Mouse (Mus musculus) heart, postnatal 4 days (tissue): ENCODE results near the gene Tmem220. TPM values are rescaled to one million over a fixed set of nuclear protein-coding genes. Genes with fewer than 3 reads are reported as not detected.
"Not testable (repeated sequence)": the region's sequence is repeated elsewhere in the genome, so short reads cannot be mapped to it uniquely, and the experiment has no call there.

Experiments used
- DNase-seq: peaks from one replicate; pipeline ENCODE4 v3.0.0; 2021
- total RNA-seq, 2 experiments: library from RNA; stranded (reverse); gene quantifications; 2 replicates each; pipeline ENCODE4 v1.2.3; 2021

The Tmem220 gene
- total RNA-seq, 2 experiments from 2014 or later: 1.2 to 1.5 TPM

- DNase-seq: no peak
Observed at GRCm38 (mm10) chr11:67019711-67020475, 5.1 kb upstream of the Tmem220 start.

DNA sequence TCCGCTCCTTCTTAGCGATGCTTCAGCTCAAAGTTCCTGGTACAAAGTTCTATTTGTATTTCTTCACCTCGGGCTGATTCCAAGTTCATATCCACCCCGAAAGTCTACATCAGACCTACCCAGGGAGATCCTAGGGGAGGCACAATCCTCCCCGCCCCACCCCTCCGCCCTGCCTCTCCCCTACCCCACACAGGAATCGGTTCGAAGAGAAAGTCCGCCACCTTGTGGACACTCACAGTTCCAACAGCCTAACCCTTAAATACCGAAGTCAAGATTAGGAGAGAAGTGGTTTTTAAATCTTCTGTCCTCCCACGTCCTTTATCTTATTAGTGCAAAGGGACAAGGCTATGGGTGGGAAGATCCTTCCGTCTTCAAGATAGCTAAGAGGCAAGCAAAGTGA is 4.0 kb upstream of the Tmem220 start:
- peak; percentile 80 for DNase-seq

DNA sequence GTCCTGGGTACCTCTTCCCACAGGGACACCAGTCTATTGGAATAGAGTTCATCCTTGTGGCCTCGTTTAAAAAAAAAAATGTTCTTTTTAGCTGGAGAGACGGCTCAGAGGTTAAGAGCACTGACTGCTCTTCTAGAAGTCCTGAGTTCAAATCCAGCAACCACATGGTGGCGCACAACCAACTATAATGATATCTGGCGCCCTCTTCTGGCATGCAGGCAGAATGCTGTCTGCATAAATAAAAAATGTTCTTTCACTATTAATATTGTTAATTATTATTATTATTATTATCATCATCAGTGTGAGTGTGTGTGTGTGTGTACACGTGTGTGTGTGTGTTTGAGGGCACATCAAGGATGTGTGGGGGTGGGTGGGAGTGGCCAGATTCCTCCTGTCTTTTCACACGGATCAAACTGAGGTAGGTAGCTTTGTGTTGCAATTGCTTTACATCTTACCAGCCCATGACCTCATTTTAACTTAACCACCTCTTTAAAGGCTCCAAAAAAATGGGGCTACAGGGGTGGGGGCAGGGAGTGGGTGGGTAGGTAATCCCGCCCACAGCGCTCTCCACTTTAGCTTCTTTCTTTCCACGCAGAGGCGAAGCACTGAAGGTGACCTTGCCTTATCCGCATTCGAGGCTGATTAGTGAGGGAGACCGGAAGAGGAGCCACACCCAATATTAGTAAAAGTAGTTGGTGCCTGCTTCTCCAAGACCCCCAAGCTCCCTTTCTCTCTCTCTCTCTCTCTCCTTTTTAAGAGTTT is 2.4 kb upstream of the Tmem220 start:
- DNase-seq: peak; percentile 33

GRCm38 (mm10) chr11:67023191-67023590 is 1.8 kb upstream of the Tmem220 start:
- DNase-seq: not testable (repeated sequence)

GRCm38 (mm10) chr11:67023802-67024340 is 1.1 kb upstream of the Tmem220 start:
- no peak for DNase-seq

- no peak for DNase-seq
Observed at GRCm38 (mm10) chr11:67030904-67031602, 6.1 kb downstream of the Tmem220 start.

DNA sequence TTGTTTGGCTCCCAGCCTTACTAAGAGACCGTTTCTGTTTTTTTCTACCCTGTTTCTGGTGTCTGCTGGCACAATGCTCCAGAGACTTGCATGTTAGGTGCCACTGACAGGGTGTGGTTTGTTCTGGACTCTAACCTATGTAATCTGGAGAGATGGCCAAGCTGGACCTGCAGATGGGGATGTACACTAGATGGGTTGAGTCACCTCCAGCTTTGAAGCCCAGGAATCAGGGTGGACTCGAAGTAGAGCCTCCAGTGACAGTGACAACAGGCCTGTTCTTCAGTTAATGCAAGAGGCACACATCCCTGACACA is 6.6 kb downstream of the Tmem220 start:
- DNase-seq: no peak

DNA sequence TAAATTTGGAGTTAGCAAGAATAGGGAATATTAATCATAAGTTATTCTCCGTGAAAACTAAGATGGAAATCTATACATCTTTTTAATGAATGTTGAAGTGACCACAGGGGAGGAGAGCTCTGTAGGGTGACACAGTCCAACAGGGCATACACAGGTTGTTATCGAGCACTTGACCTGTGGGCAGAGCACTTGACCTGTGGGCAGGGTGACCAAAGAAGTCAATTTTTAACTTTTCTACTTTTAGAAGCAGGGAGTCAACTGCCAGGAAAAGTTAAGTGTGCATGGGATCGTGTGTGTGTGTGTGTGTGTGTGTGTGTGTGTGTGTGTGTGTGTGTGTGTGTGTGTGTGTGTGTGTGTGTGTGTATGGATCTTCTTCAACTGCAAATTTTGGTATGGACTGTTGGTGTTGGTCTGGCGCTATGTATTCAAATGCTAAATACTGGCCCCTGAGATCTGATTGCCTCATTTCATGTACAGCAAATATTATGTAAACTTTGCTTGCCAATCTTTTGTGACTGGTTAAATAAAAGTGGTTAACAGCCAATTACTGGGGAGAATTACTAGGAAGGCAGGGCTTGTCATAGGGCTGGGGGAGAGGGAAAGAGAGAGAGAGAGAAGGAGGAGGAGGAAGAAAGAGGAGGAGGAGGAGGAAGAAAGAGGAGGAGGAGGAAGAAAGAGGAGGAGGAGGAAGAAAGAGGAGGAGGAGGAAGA is 10.0 kb downstream of the Tmem220 start:
- no peak for DNase-seq

GRCm38 (mm10) chr11:67036229-67036628 is 11.3 kb downstream of the Tmem220 start:
- DNase-seq: no peak

- DNase-seq: no peak
Observed at GRCm38 (mm10) chr11:67036892-67037291, 11.9 kb downstream of the Tmem220 start.

DNA sequence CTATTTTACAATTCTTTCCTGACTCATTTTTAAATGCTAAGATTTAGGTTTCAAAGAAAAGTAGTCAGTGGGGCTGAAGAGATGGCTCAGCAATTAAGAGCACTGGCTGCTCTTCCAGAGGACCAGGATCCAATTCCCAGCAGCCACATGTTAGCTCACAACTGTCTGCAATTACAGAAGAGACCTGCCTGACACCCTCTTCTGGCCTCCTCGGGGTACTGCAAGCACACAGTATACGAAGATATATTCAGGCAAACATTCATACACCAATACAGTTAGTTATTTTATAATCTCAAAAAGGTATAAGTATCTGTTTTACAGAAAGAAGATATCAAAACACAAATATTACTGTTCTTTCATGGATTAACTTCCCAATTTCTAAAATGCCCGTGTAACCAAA is 14.8 kb downstream of the Tmem220 start:
- DNase-seq: no peak

DNA sequence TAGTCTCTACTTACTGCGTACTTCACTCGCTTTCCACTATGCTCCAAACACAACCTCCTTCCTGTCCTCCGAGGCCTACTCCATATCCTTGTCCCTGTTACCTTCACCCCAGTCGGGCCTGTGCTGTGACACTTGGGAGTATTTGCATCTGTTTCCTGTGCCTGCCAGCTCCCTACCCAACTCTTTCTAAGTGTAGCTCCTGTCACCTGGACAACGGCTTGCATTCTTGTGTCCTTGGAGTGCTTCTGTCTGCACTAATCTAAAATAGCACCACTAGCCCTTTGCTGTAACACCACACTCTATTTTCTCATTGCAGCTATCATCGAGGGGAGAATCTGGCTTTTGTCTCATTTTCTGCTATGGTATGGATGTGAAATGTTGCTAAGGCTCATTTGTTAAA is 15.5 kb downstream of the Tmem220 start:
- no peak for DNase-seq

- no peak for DNase-seq
Observed at GRCm38 (mm10) chr11:67043007-67043406, 18.1 kb downstream of the Tmem220 start.

GRCm38 (mm10) chr11:67044959-67045358 is 20.0 kb downstream of the Tmem220 start:
- no peak for DNase-seq

DNA sequence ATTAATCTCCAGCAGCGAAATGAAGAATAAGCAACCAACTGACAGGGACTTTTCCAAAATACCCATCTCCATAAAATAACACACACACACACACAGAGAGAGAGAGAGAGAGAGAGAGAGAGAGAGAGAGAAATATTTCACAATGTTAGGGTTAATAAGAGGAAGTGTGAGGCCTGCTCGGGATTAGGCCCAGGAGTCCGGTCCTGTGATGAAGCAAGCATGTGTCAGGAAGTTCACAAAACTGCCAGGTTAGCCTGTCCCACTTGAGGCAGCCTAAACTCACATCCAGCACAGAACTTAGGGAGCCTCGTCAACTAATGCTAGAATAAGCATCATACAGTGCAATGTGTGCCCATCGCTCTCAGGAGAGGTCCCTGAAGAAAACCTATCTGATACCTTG is 22.2 kb downstream of the Tmem220 start:
- DNase-seq: no peak

DNA sequence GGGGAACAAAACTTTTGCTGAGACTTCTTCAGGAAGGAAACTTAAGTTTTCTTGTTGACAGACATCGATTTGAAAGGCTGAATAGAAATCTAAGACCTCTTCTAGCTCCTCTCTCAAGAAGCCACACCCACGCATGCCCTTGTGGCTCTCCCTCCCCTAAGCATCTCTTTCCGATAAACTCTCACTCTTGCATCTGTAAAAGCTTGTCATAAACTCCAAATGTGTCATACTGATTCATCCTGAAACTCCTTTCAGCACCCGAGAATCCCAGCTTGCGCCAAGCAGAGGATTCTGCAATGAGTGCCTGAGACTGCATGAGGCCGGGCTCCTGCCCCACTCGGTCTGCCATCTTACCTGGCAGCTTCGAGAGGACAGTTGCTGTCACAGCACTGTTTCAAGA is 23.5 kb downstream of the Tmem220 start:
- DNase-seq: no peak

- DNase-seq: no peak
Observed at GRCm38 (mm10) chr11:67049256-67049655, 24.3 kb downstream of the Tmem220 start.

DNA sequence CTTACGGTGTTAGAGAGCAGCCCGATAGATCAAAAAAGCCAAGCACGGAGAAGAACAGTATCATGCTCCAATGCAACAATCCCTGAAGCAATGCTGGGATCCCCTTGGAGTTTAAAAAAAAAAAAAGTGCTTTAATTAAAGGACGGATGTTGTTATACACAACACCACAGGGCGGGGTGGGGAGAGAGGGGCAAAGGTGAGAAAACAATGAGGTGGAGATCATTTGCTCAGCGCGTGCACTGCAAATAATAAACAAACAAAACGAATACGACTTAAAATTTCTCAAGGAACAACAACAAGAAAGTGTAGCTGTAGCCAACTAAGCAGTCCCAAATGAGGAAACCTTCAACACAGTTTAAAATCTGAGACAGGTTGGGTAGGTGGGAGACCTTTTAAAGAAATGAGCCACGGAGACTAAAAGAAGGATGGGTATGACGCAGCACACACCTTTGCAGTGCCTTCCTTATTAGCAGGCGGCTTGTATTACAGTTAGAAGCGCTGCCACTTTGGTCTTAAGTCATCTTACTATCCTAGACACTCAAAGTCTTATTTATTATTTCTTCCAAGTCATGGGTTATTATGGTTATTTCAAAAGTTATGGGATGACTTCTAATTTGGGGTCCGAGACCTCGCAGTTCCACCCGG is 26.8 kb downstream of the Tmem220 start:
- DNase-seq: no peak

DNA sequence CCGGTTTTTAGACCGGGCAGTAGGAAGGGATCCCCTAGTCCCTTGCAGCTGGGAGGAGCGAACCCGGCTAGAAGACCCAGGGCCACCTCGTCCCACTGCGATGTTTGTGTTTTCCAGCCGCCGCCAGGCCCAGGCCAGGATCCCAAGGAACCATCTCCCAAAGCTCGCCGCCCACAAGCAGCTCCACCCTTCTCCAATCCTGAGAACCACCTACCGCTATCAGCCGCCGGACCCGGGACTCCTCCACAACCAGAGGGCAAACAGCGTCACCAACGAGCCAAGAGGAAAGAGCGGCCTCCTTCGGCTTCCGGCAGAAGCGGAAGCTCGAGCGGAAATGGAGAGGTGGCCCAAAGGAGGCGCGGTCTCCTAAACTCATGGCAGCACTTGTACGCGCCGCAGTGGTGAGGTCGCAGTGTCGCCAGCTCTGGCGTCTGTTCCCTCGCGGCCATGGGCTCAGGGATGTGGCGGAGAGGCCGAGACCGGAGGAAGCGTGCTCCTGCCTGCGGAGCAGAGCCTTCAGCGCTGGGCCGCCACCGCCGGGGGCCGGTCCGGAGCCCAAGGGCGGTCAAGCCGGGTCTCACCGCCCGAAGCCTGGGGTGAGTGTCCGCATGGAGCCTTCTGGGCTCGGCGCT is 27.5 kb downstream of the Tmem220 start, which contains the start of the genes Adprm and Sco1:
Adprm (minus strand) TSS at position 274 of the 632 bp plus-strand sequence.
Sco1 (plus strand) TSS at position 350 of the 632 bp plus-strand sequence.
- peak; percentile 89 for DNase-seq

DNA sequence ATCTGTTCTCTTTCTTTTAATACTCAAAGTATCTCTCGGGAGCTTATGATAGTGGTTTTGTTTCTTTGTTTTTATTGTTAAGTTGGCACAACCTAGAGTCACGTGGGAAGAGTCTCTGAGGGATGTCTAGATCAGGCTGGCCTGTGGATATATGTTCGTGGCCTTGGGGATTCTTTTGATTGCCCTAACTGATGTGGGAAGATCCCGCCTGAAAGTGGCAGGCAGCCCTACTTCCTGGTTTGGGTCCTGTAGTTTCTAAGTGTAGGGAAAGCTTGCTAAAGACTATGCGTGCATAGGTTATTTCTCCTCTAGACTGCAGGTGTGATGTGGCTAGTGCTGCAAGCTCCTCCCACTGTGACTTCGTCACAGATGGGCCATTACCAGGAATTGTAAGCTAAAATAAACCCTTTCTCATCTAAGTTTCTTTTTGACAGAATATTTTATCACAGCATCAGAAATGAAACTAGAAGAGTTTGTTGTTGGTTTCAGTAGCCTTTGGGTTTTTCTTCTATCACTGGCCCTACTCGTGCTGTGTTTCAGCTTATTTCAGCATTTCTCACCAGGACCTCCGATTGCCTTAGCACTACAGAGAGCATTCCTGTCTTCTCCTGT is 29.9 kb downstream of the Tmem220 start:
- DNase-seq: no peak

GRCm38 (mm10) chr11:67061311-67061710 is 36.4 kb downstream of the Tmem220 start:
- DNase-seq: no peak
